Mouse (Mus musculus) testis, adult 10 weeks (tissue): ENCODE results near the gene 4930578G10Rik. TPM values are rescaled to one million over a fixed set of nuclear protein-coding genes. Genes with fewer than 3 reads are reported as not detected.

Source experiments
- polyA plus RNA-seq: library from polyadenylated mRNA; stranded (reverse); fragments of 350-450 nt; fragmentation: Illumina TruSeq; extraction: RNeasy Lipid Tissue Mini Kit (QIAGEN cat#74804); gene quantifications from one replicate; pipeline ENCODE4 v1.2.3, GENCODE M21; 2014; ENCODE audit warnings: low read depth, low replicate concordance

Gene 4930578G10Rik
- 35.6 TPM for polyA plus RNA-seq

DNA sequence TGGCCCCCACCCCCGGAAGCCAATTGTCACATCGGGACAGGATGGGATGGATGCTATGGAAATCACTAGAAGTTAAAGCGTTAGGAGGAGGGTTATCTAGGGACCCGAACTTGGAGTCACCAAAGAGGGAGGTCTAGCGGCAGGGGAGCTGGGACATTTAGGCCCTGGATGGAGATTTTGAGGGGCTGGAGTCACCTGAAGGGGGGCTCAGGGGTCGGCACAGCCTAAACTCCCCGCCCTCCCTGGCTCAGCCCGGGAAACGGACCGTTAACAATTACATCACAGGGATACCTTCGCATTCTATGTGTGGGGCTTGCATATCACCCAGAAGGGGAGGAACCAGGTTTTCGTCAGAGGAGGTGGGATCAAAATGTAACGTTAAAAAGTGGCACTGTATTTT, at the start of gene 4930578G10Rik:
Gene 4930578G10Rik, plus strand, starts transcription at position 301 of the 400 bp plus-strand sequence.

DNA sequence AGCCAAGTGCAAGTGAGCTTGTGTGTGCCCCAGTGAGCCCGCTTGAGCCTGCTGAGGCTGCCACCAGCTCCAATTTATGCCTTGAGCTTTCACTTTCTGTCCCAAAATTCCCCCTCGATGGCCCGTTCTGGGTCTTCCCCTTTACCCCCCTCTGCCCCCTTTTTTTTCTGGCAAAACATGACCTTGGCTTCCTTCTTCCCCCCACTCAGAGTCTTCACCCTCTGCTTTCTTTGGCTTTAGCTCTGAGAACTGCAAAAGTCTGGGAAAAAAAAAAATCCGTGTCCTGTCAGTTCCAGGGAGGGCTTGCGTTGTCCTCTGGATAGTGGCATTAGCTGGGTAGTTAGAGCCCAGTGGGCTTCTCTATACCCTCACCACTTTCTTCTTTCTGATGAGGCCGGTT, 21.1 kb downstream of the 4930578G10Rik start, which contains the start of gene Ccl19:
Gene Ccl19, minus strand, starts transcription at position 101 of the 400 bp plus-strand sequence.

DNA sequence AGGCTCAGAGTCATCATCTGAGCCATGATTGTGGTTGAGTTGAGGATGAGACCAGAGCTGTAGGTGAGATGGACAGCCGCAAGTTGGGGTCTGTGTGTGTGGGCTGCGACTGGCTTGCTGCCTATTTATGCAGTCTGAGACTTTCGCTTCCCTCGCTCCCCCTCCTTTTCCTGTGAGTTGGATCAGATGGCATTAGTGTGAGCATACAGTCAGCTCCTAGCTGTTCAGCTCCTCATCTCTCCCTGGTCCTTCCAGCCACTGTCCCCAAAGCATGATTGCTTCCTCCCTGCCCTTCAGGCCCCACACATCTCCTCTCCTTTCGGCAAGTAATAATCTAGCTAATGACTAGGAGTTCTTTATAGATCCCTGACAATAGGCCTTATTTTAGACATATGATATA, 38.5 kb downstream of the 4930578G10Rik start, which contains the start of gene Ccl21a:
Gene Ccl21a, minus strand, starts transcription at position 101 of the 400 bp plus-strand sequence.

DNA sequence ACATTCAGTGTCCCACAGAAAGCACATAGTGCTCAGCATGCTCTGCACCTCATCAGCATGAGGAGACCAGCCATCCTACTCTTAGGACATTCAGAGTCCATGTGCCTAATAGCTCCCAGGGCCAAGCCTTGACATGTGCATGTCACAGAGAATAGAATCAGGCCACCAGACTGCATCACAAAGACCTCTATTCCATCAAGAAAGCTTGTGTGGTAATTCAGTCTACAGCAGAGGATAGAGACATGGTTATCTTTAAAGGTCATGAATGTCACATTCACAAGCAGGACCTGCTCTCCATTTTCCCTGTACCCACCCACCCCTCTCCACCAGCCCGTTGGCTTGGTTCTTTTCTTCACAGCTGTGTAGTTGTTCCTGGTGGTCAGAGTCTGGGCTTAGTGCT, 118.4 kb downstream of the 4930578G10Rik start, which contains the start of gene Fam205a1:
Gene Fam205a1, minus strand, starts transcription at position 101 of the 400 bp plus-strand sequence.

DNA sequence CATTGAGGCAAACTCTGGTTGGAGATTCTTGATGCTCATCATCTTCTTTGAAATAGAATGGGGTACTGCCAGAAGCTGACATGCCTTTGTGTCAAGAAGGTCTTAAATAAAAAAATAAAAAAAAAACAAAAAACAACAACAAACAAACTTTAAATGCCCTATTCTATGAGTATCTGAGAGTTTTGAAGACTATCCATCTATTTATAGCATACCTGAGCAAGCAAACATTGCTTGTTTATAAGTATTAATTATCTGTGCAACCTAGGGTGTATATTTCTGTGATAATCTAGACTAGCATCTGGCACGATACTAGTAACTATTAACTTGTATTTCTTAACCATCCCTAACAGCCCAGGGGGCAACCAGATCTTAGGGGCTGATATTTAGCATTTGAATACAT, 121.3 kb downstream of the 4930578G10Rik start, which contains the start of gene Gm12394:
Gene Gm12394, minus strand, starts transcription at position 101 of the 400 bp plus-strand sequence.

DNA sequence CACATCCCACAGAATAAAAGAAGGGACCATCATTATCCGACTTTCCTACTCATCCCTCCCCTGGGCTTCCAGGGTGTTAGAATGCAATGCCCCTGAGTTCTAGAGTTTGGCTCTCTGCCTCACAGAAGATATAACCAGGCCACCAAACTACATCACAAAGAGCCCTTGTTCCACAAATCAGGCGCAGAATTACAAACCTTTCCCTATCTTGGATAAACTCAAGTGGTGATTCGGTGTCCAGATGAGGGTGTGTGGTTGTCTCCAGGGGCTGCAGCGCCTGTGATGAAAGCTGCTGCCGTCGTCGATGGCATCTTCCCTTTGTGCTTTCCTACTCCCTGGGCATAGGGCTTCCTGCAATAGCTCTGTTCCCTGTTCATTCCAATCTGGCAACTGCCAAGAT, 138.8 kb downstream of the 4930578G10Rik start, which contains the start of gene Fam205c:
Gene Fam205c, minus strand, starts transcription at position 101 of the 400 bp plus-strand sequence.

Other genes with a start within 250 kb of the 4930578G10Rik start
- not detected for gene Fam205a2, start 207.4 kb upstream of the 4930578G10Rik start, polyA plus RNA-seq
- not detected for gene Gm10591, start 123.3 kb upstream of the 4930578G10Rik start, polyA plus RNA-seq
- gene Gm2564, start 105.8 kb upstream of the 4930578G10Rik start, polyA plus RNA-seq, result not detected
- 12.2 TPM for gene Ccl27b, start 80.3 kb upstream of the 4930578G10Rik start, polyA plus RNA-seq
- gene Il11ra2, start 73.7 kb upstream of the 4930578G10Rik start, polyA plus RNA-seq, result not detected
- gene Ccl19, start 21.0 kb downstream of the 4930578G10Rik start, polyA plus RNA-seq, result not detected
- not detected for gene Ccl21a, start 38.4 kb downstream of the 4930578G10Rik start, polyA plus RNA-seq
- gene Fam205a1, start 118.3 kb downstream of the 4930578G10Rik start, polyA plus RNA-seq, result 17.8 TPM
- not detected for gene Gm12394, start 121.2 kb downstream of the 4930578G10Rik start, polyA plus RNA-seq
- 544 TPM for gene Fam205c, start 138.7 kb downstream of the 4930578G10Rik start, polyA plus RNA-seq
- gene Phf24, start 181.1 kb downstream of the 4930578G10Rik start, polyA plus RNA-seq, result 0.36 TPM
- gene Dnajb5, start 214.3 kb downstream of the 4930578G10Rik start, polyA plus RNA-seq, result 1.1 TPM
- gene 1700022I11Rik, start 234.1 kb downstream of the 4930578G10Rik start, polyA plus RNA-seq, result 48.9 TPM